In genomic region chr7:121064309-121064708, GRCm38 (mm10) we compare ENCODE assay signal across 7 mouse cellular contexts. TPM values are rescaled to one million over a fixed set of nuclear protein-coding genes. Genes with fewer than 3 reads are reported as not detected.
DNase-seq lines count a peak whose midpoint lies in the region; ATAC-seq and TF ChIP-seq lines count a peak whose summit lies in the region.

No protein-coding gene starts in this region.

- in situ Hi-C loops in CH12.LX (cut with MboI; ENCODE audit: low pct_ligation_motif_present, low pct_unique_long_range_greater_than_20kb, low sequenced_read_pairs): no loop called here

- WGBS in kidney, embryonic 14.5 days: 68% methylated on average over 4 of the region's 4 CpGs
- WGBS in midbrain, postnatal 0 days: 53% methylated on average over 4 of the region's 4 CpGs

- H3K4me3 ChIP-seq in kidney, embryonic 14.5 days (ENCODE audit: low read length): no peak overlapping the region
- H3K4me3 ChIP-seq in CH12.LX (replicated peaks in 1 of 3; ENCODE audit: low read depth in 2 of 3, low read length in 2 of 3, poor library complexity in 1 of 3): no peak overlapping the region
- H3K4me3 ChIP-seq in midbrain, postnatal 0 days (ENCODE audit: low read depth, low read length): no peak overlapping the region

- peaks cover 25% of the 10 kb centered on the region for H3K36me3 ChIP-seq in kidney, embryonic 14.5 days (ENCODE audit: control insufficient read depth, insufficient read depth, low read length)
- H3K36me3 ChIP-seq in CH12.LX (replicated peaks in 1 of 2; ENCODE audit: control insufficient read depth in 1 of 2, insufficient read depth in 1 of 2, low read length in 1 of 2): peaks cover 13 to 67% of the 10 kb centered on the region in 2 experiments
- no peaks in the 10 kb centered on the region; the same call in 1 of the 2 replicates for H3K36me3 ChIP-seq in midbrain, postnatal 0 days (ENCODE audit: insufficient read depth, low read length)

- no peak overlapping the region for H3K27ac ChIP-seq in kidney, embryonic 14.5 days (ENCODE audit: low read depth, low read length)
- H3K27ac ChIP-seq in CH12.LX (ENCODE audit: insufficient read depth, low read depth): no peak overlapping the region
- no peak overlapping the region for H3K27ac ChIP-seq in midbrain, postnatal 0 days (ENCODE audit: low read depth, low read length)

- no peak for TF ChIP-seq POLR2A in CH12.LX (IDR thresholded peaks at IDR 0.05; ENCODE audit: low read depth, low read length)

- ATAC-seq in kidney, embryonic 14.5 days (ENCODE audit: low FRiP score, low TSS enrichment): peak; percentile 52; the same call in 1 of the 2 replicates
- ATAC-seq in midbrain, postnatal 0 days (ENCODE audit: low FRiP score): no peak; the same call in 1 of the 2 replicates

- TF ChIP-seq EP300 in CH12.LX (IDR thresholded peaks at IDR 0.05; ENCODE audit: low read length): no peak

- no peaks in the 10 kb centered on the region for H3K4me1 ChIP-seq in kidney, embryonic 14.5 days (ENCODE audit: control insufficient read depth, insufficient read depth, low read length)
- no peaks in the 10 kb centered on the region for H3K4me1 ChIP-seq in CH12.LX (ENCODE audit: control insufficient read depth in 1 of 2, insufficient read depth in 2 of 2)
- H3K4me1 ChIP-seq in midbrain, postnatal 0 days (ENCODE audit: insufficient read depth, low read length): no peaks in the 10 kb centered on the region

- peak in 1 of 2 experiments; percentile 52; a peak in 2 of 4 replicates for TF ChIP-seq CTCF in CH12.LX (conservative IDR thresholded peaks at IDR 0.05 in 1 of 2, IDR thresholded peaks at IDR 0.05 in 1 of 2; ENCODE audit: low read depth in 2 of 2, low read length in 2 of 2)
- TF ChIP-seq CTCF in midbrain, postnatal 0 days (IDR thresholded peaks at IDR 0.05): peak; percentile 76

- no peak for DNase-seq in kidney, adult 8-10 months
- no peak for DNase-seq in CH12.LX (ENCODE audit: extremely low read depth)
- DNase-seq in brain, adult 2 months (ENCODE audit: low read depth, low spot score): peak; percentile 58
- DNase-seq in midbrain, postnatal 0 days (ENCODE audit: low spot score): peak; percentile 67
- no peak for DNase-seq in left cerebral cortex, adult 8-10 months (ENCODE audit: low spot score in 2 of 2)
- DNase-seq in ovary, postnatal 14 days (ENCODE audit: low spot score): no peak

- no peaks in the 10 kb centered on the region for H3K27me3 ChIP-seq in kidney, embryonic 14.5 days (ENCODE audit: control insufficient read depth, insufficient read depth, low read length)
- H3K27me3 ChIP-seq in CH12.LX (replicated peaks): no peaks in the 10 kb centered on the region
- H3K27me3 ChIP-seq in midbrain, postnatal 0 days (ENCODE audit: insufficient read depth, low read length): no peaks in the 10 kb centered on the region

- no peak overlapping the region for H3K9ac ChIP-seq in kidney, embryonic 14.5 days (ENCODE audit: low read depth, low read length)
- H3K9ac ChIP-seq in CH12.LX (ENCODE audit: insufficient read depth, low read depth): no peak overlapping the region
- H3K9ac ChIP-seq in midbrain, postnatal 0 days (replicated peaks; ENCODE audit: low read length, poor library complexity, severe bottlenecking): no peak overlapping the region

- H3K4me2 ChIP-seq in kidney, embryonic 14.5 days (replicated peaks; ENCODE audit: low read depth, low read length): no peak overlapping the region
- H3K4me2 ChIP-seq in CH12.LX (ENCODE audit: insufficient read depth, low read depth, poor library complexity, severe bottlenecking): no peak overlapping the region
- no peak overlapping the region for H3K4me2 ChIP-seq in midbrain, postnatal 0 days (ENCODE audit: low read depth, low read length, poor library complexity, severe bottlenecking)

- H3K9me3 ChIP-seq in kidney, embryonic 14.5 days (ENCODE audit: control insufficient read depth, low read length): no peaks in the 10 kb centered on the region
- no peaks in the 10 kb centered on the region for H3K9me3 ChIP-seq in CH12.LX (replicated peaks; ENCODE audit: low read length)
- H3K9me3 ChIP-seq in midbrain, postnatal 0 days (ENCODE audit: low read length): no peaks in the 10 kb centered on the region

- dilution Hi-C loops in CH12.LX (cut with MboI; ENCODE audit: extremely low pct_ligation_motif_present, extremely low pct_unique_long_range_greater_than_20kb, low sequenced_read_pairs): no loop called here

- no peaks in the 10 kb centered on the region for H3K79me2 ChIP-seq in CH12.LX (replicated peaks; ENCODE audit: control insufficient read depth, extremely low read depth, insufficient read depth, poor library complexity, severe bottlenecking)

- TF ChIP-seq RAD21 in CH12.LX (IDR thresholded peaks at IDR 0.05; ENCODE audit: low read depth, low read length): peak; percentile 52

TF ChIP-seq in CH12.LX, 34 proteins besides CTCF, POLR2A, EP300 and RAD21:
- no peak for TF ChIP-seq NRF1 (IDR thresholded peaks at IDR 0.05; ENCODE audit: low read depth, low read length)
- peak; percentile 24; the same call in 1 of the 2 replicates for TF ChIP-seq SMC3 (IDR thresholded peaks at IDR 0.05; ENCODE audit: low read depth, low read length)

RNA-seq across cellular contexts. Expression of gene Igsf6, which starts 10.1 kb away (rescaled TPM):
- 1.4 and 1.7 TPM in 2 replicates for polyA plus RNA-seq in kidney, embryonic 14.5 days (2014; fragmentation: Nextera tagmentation; extraction: Ambion mirVana)
- total RNA-seq in CH12.LX (2012; rRNA removed): not detected in 2 replicates
- not detected in 2 replicates for total RNA-seq in CH12.LX (2014; rRNA removed)
- 0.19 and 0.21 TPM in 2 replicates for polyA plus RNA-seq in CH12.LX (2012; ENCODE audit: insufficient read length, low read depth)
- 0.66 and 0.77 TPM in 2 replicates for total RNA-seq in midbrain, postnatal 0 days (2014; rRNA removed)
- 0.63 and 0.74 TPM in 2 replicates for polyA plus RNA-seq in midbrain, postnatal 0 days (2015; fragmentation: Nextera tagmentation; extraction: Ambion mirVana)
- total RNA-seq in left cerebral cortex, adult 8-10 months (2022): 1 to 10 TPM in 1 of 4 experiments, under 1 TPM in 2, not detected in 1; 0.22 to 1.3 (median 0.98) TPM

RNA-seq across cellular contexts. Expression of gene Otoa, which starts 17.1 kb away (rescaled TPM):
- not detected in 2 replicates for polyA plus RNA-seq in kidney, embryonic 14.5 days (2014; fragmentation: Nextera tagmentation; extraction: Ambion mirVana)
- total RNA-seq in CH12.LX (2012; rRNA removed) (0.04 and 0.08 TPM in 2 replicates), CH12.LX (2014; rRNA removed) (not detected in 2 replicates)
- not detected in 2 replicates for polyA plus RNA-seq in CH12.LX (2012; ENCODE audit: insufficient read length, low read depth)
- total RNA-seq in midbrain, postnatal 0 days (2014; rRNA removed): 0.47 TPM in 1 of 2 replicates, not detected in the other
- 0.23 and 0.42 TPM in 2 replicates for polyA plus RNA-seq in midbrain, postnatal 0 days (2015; fragmentation: Nextera tagmentation; extraction: Ambion mirVana)
- under 1 TPM; 0.27 to 0.58 (median 0.31) TPM for total RNA-seq in left cerebral cortex, adult 8-10 months (2022)

RNA-seq across cellular contexts. Expression of gene Mettl9, which starts 30.1 kb away (rescaled TPM):
- 189 and 203 TPM in 2 replicates for polyA plus RNA-seq in kidney, embryonic 14.5 days (2014; fragmentation: Nextera tagmentation; extraction: Ambion mirVana)
- total RNA-seq in CH12.LX (2012; rRNA removed) (21.7 and 25.8 TPM in 2 replicates), CH12.LX (2014; rRNA removed) (75.0 and 82.4 TPM in 2 replicates)
- 42.0 and 44.3 TPM in 2 replicates for polyA plus RNA-seq in CH12.LX (2012; ENCODE audit: insufficient read length, low read depth)
- total RNA-seq in midbrain, postnatal 0 days (2014; rRNA removed): 63.8 and 89.9 TPM in 2 replicates
- polyA plus RNA-seq in midbrain, postnatal 0 days (2015; fragmentation: Nextera tagmentation; extraction: Ambion mirVana): 134 and 140 TPM in 2 replicates
- 100 to 1,000 TPM; 101 to 118 (median 101) TPM for total RNA-seq in left cerebral cortex, adult 8-10 months (2022)

Comparison
In these comparisons a context has a peak if more than half of its experiments do, and no peak if none do; other contexts are left out.
1. DNase-seq: peak in brain, adult 2 months (single experiment) and midbrain, postnatal 0 days (single experiment); none in kidney, adult 8-10 months (0 of 2), CH12.LX (single experiment), left cerebral cortex, adult 8-10 months (0 of 2) and ovary, postnatal 14 days (single experiment).